Mouse (Mus musculus): ENCODE data around the gene Chd4.

DNA sequence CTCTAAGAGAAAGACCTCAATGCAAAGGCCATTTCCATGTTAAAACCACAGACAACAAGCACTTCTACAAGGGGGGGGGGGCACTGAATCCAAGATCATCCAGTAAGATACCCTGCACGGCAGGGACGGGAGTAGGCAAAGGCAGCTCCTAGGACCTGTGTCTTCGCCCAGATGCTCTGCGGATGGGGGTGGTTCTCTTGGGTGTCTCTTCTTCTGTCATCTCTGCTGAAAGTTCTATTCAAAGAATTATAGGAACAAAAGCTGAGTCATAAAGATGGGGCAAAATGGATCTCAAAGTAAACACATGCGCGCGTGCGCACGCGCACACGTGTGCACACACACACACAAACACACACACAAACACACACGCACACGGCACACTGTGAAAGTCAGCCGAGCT, 72.3 kb downstream of the Chd4 start:
- TF ChIP-seq EP300 (IDR thresholded peaks at IDR 0.05; ENCODE audit: insufficient read depth, low read depth, low read length) (no peak), POLR2A (IDR thresholded peaks at IDR 0.05; ENCODE audit: insufficient read depth, low read depth, low read length) (no peak)

All from heart, adult 2 months (tissue).